Mouse (Mus musculus): ENCODE measurements around the gene Ttc6.
A peak's percentile ranks its signal among the peaks of the same experiment; 100 is the strongest.

Gene Ttc6

DNA sequence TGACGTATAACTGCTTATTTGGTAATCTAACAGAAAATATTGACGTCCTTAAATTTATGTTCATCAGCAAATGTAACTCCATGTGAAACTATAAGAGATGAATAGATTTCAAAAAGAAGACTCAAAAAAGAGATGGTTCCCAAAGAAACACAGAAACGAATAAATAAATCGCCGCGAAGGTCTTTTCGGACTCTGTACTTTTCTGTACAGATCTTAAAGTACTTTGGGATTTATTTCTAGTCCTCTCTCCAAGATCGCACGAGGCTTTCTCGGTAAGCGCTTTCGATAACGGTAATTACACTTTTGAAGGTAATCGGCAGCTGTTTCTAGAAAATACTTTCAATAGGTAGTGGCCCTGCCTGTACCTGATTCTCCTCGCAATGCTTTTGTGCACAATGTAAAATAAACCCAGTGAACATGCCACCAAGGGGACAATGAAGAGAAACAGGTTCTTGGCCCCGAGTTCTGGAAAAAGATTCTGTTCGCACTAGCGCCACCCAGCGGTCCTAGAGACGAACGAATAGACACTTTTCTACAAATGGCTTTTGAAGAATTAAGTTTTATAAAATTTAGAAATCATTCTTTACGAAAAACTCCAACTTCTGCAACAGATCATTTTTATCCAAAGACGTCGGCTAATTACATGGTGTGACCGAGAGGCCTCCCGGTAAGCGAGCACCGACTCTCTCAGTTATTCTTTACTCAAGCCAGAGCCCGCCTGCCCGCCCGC lies 19.1 kb upstream of the Ttc6 start:
- DNase-seq (ENCODE audit: inconsistent age in 2 of 2, low spot score in 1 of 2) = peak; percentile 37 to 86

DNA sequence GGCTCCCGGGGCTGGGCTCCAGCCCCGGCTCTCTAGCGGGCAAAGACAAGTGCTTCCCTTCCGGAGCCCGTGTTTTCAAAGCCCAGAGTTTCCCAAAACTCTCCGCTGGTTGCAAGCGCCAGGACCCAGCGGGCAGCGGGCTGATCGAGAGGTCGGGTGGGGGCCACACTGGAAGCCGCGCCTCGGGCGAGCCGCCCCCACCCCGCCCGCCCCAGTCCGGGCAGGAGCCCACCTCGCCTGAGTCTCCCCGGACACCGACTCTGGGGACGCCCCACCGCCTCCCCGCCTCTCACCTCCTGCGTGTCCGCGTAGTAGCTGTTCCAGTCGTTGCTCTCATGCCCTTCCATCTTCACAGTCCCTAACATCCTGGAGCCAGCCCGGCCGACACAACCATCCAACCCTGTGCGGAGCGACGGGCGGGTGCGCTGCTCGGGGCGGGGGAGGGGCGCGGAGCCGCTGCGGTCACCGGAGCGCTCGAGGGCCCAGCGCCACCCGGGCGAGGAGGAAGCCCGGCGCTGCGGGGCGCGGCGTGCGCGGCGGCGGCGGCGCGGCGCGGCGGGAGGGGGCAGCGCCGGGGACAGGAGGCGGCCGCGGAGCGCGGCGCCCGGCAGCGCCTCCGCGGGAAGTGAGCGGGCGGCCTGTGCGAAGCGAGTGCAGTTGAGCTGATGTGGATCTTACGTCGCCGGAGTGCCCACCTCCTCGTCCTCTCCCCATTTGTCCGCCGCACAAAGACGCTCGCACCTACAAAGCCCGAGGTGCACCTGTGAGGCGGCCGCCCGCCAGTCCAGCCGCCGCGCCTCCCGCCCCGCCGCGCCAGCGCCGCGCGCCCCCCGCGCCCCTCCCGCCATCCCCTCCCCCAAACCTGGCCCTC lies 18.3 kb upstream of the Ttc6 start:
- DNase-seq (ENCODE audit: inconsistent age in 2 of 2, low spot score in 1 of 2) = peak in 1 of 2 experiments; percentile 68

DNA sequence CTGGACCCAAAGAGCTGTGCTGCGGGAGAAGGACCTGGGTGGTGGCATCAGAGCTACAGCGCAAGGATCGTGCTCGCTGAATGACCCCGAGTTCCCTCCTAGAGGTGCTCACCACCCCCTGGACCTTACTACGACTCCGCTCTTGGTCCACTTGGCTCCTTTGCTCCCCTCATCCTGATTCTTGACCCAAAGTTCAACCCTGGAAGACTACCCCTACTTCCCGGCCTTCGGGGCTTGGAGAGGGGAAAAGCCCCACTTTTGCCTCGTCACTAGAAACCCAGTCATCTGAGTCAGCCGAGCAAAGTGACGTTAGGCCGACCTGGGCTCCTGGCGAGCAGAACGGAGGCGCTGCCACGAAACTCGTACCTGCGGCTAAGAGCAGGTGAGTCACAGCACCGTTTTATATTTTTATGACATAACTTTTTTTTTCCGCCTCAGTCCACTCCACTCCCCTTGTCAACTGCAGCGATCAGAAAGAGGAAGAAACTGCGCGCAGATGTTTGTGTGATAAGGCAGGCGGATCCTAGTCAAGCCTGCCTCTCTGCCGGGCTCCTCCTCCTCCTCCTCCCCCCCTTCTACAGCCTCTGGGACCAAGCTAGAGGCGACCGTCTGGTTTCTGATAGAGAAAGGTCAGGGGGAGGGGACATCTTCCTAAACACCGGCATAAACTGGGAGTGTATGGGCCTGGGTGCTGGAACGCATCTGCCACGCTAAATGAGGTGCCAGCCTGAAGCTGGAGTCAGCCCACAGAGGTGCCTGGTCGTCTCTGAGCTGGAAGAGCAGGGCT lies 17.3 kb upstream of the Ttc6 start, which contains the start of gene Foxa1:
Gene Foxa1 (minus strand): TSS at position 502 of the 787 bp plus-strand sequence.
- DNase-seq (ENCODE audit: inconsistent age in 2 of 2, low spot score in 1 of 2) = peak in 1 of 2 experiments; percentile 42

DNA sequence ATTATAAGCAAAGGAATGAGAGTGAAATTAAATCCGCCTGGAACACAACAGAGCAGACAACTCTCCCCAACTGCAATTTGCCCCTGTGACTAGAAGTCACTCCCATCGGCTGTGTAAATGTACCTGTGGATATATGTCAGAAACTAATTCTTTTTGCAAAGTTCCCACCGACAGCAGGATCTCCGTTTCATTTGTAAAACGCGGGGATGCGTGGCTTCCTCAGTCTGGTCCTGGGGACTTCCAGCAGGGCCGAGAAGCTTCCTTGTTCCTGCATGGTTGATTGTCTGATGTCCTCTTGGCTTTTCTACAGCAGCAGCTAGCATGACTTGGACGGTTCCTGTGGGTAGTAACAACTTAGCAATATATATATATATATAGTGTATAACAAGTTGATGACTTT lies 16.0 kb upstream of the Ttc6 start:
- no peak for DNase-seq (ENCODE audit: inconsistent age in 2 of 2, low spot score in 1 of 2)

DNA sequence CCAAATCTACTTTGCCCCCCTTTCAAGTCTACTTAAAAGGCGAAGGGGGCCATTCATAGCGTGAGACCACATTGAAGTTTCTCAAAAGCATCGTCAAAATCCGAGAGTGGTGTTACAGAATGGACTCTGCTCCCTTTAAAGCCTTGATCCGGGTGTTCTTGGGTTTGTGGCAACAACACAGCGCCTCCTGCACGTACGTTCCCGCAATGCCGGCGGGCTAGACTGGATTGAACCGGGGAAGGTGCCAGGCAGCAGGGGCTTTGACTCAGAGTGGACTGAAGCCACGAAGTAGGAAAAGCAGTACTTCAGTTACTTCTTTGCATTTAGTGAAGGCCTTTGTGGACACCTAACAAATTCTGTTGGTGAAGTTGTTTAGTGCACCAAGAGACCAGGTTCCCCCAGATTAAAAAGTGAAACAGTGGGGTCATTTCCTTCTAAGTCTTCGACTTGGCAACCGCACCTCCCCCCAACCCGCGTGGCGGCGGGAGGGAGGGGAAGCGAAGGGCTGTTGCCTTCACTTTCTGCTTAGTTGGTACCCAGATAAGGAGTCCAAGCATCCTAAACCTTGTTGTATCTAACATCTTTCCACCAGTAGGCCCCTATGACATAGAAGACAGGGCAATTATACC lies 15.4 kb upstream of the Ttc6 start:
- no peak for DNase-seq (ENCODE audit: inconsistent age in 2 of 2, low spot score in 1 of 2)

DNA sequence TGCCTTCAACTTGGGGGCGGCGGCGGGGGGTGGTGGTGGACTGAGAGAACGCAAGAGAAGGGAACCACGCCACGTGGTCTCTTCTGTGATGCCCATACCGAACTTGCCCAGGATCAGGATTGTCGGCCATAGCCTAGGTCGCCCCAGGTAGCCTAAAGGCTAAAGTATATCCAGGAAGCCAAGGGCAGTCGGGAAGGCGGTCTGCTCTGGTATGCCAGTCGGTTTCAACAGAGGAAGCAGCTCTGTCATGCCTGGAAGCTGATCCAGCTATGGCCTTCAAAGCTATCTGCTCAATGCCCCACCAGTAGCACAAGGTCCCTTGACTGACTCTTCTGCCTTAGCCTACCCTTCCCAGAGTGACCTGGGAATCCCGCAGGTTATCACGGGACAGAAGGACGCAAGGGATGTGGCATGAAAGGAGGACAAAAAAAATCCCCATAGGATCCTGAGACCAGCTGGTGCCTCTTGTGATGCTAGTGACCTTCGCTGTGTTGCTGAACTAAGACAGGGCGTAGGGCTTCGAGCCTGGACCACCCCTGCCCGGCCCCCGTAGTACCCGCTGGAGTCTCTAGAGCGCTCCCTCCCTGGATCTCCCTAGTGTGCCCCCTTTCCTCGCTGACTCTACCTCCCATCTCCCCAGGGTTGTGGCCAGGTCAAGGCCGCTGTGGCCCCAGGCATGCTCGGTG lies 14.8 kb upstream of the Ttc6 start:
- DNase-seq (ENCODE audit: inconsistent age in 2 of 2, low spot score in 1 of 2) = no peak

DNA sequence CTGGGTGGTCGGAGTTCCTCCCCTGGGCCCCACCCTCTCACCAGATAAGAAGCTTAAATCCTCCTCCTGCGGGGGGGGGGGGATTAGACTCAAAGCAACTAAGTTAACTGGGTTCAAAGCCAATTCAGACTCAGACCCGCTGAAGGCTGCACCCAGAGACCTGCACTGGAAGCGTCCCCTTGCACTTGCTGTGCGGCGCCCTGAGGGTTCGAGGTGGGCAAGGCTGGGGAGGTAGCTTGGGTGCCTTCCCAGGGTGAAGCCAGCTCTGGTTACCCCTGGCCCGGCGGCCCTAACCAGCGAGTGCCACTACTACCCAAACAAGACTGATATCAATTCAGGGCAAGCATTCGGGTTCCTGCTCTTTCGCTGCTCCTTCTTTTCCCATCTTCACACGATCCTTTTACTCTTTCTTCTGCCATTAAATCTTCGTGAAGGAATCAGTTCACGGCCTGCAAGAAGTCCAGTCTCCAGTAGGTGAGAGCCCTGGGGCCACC lies 14.2 kb upstream of the Ttc6 start:
- no peak for DNase-seq (ENCODE audit: inconsistent age in 2 of 2, low spot score in 1 of 2)

DNA sequence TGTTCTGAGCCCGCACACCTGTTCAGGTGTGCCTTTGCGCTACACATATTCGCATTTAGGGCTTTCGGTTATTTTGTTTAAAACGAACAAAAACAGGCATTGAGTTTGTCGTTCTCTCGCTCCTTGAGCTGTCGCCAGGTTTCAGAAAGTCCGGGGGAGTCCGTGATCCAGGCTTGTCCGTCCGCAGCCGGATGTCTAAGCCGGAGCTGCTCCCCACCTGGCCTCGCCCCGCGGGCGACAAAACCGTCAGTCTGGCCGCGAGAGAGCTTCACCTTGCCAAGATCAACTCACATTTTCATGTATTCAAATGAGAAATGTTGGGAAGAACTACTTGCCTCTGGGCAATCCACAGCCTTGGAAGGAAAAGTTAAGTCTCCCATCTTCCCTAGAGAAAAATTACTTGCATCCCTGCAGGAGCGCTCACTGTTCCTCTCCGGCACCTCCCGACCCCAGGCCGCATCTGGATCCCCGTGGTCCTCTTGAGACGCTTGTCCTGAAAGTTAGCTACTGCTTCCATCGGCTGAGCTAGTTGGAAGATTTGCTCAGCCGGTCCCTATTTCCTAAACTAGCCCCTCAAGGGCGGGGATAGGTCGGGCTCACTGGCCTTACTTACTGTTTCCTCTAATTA lies 13.6 kb upstream of the Ttc6 start:
- no peak for DNase-seq (ENCODE audit: inconsistent age in 2 of 2, low spot score in 1 of 2)

DNA sequence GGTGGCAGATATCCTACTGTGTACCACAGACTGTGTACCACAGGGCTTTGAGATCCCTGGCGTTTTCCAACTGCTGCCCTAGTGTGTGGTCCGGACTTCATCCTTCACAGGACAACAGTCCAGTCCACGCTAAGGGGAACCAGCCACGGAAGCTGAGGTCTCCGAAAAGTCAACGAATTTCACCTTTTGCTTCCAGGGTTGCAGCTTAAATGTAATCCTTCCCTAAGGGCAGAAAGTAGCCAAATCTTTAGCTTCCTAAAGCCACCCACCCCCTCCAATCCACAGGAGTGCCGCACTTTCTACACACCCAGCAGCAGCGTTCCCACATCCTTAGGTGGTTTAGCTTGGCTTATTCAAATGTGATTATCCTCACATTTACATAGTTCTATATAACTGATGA lies 13.0 kb upstream of the Ttc6 start:
- DNase-seq (ENCODE audit: inconsistent age in 2 of 2, low spot score in 1 of 2) = no peak

DNA sequence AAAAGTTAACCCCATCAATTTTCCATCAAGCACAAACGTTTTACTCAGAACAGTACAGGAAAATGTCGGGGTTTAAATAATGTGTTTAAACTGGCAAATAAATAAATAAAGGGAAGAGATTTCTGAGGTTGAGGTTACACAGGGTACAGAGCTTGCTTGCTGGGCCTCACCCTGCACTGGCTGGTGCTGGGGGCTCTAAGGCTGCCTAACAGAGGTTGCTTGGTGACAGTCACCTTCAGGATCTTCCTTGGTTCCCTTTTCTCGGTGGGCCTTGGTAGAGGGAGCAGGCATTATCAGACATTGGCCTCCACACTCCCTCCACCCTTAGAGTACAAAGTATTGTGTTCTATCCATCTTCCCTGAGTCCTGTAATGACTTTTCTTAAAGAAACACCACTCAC lies 11.6 kb upstream of the Ttc6 start:
- DNase-seq (ENCODE audit: inconsistent age in 2 of 2, low spot score in 1 of 2) = no peak

DNA sequence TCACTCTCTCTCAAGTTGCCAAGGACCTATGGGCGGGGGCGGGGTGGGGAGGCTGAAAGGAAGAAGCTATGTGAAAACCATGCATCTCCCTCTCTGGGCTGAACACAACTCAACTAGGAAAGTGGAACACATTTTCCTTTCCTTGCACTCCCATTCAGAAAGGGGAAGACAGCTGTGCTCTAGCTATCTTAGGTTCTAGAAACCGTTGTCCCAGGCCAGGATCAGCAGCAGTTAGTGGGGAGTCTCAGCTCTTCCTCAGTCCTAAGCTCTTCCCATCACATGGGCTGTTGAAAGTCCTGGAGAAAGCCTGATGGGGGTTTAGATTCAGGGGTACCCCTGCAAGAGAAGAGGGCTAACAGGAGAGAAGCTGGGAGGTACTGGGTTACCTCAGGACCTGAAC lies 9.8 kb upstream of the Ttc6 start:
- DNase-seq (ENCODE audit: inconsistent age in 2 of 2, low spot score in 1 of 2) = no peak

DNA sequence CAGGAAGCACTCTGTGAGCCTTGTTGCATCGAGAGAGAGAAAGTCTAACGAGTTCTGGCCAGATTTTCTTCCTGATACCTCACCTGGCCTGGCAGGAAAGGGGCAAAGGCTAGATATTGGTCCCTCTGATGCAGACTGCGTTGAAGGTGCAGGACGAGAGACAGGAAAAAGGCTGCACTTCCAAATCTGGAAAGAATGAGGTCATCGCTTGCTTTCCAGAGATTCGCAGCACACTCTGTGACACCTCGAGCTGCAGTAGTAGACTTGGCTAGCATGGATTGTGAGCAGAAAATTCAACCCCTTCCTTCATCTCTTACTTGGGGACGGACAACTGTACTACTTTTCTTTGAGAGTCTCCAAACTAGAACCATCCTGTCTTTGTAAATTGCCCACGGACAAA lies 7.9 kb downstream of the Ttc6 start:
- DNase-seq (ENCODE audit: inconsistent age in 2 of 2, low spot score in 1 of 2) = no peak

DNA sequence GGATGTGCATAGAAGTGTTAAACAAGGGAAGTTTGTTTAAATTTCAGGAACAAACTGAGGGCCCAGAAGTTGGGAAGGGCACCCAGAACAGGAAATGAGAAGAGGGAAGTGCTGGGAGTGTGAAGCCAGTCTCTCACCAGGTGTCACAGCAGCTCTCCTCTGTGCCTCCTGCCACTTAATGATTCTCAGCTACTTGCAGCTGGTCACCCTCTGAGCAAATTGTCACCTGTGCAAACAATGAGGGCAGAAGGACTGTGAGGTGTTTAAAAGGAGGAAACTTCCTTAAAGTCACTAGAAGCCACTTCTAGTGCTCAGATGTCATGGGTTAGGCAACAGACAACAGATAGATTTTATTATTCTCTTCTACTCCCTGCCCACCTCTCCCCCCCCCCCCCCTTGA lies 8.5 kb downstream of the Ttc6 start:
- DNase-seq (ENCODE audit: inconsistent age in 2 of 2, low spot score in 1 of 2) = no peak

DNA sequence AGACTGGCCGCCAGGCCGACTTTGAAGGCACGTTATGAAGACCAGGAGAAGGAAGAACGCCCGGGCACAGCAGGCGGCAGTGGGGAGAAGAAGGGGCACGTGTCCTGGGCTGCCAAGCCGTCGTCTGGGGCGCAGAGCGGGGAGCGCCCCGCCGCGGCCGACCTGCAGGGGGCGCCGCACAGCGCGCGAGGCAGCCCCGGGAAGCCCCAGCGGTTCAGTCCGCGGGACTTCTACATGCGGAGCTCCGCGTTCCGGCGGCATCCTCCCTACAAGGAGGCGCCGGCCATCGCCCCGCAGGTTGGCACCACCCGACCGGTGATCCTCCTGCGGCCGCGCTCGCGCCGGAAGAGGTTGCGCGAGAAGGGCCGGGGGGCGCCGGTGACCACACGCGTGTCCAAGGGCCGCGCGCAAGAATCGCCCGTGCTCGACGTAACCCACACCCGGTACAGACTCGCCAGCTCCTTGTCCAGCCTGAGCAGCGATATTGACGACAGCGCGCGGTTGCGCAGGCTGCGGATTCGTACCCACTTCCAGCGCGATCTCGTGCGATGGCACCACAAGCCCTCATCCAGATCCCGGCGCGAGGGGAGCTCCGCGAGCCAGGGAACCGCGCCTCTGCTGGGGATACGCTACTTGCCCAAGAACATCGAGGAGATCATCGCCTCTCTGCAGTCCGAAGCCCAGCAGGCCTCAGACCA lies 12.2 kb downstream of the Ttc6 start:
- DNase-seq (ENCODE audit: inconsistent age in 2 of 2, low spot score in 1 of 2) = peak in 1 of 2 experiments; percentile 20

DNA sequence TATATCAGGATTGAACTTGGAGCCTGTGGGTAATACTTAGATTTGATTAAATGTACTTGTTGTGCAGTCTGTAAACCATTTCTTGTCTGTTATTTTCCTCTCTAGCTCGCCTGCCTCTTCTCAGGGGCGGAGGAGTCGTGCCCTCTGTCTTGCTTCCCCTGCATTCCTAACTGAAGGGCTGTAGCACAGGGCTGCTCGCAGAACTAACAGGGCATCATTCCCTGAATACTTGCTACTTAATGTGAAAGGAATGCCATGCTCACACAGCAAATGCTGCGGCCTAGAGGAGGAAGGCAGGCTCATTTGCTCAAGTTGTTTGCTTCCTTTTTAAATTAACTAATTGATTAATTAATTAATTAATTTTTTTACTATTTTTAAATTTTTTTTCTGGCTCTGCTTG lies 43.7 kb downstream of the Ttc6 start:
- no peak for DNase-seq (ENCODE audit: inconsistent age in 2 of 2, low spot score in 1 of 2)

DNA sequence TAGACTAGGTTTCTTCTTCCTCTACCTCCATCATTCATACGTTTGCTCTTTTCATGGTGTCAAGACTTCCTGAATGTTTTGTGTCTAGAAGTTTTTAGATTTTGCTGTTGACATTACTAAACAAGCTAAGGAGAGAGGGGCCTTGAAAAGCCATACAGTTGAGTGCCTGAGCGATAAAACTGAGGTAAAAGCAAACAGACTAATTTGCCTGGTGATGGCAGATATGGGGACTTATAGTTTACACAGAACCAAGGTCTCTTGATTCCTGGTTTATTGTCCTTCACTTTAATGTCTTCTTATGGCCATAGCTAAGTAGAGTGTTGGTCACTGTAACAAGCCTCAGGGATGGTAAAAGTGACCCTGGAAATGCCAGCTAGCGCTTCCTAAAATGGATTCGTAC lies 51.2 kb downstream of the Ttc6 start:
- no peak for DNase-seq (ENCODE audit: inconsistent age in 2 of 2, low spot score in 1 of 2)

DNA sequence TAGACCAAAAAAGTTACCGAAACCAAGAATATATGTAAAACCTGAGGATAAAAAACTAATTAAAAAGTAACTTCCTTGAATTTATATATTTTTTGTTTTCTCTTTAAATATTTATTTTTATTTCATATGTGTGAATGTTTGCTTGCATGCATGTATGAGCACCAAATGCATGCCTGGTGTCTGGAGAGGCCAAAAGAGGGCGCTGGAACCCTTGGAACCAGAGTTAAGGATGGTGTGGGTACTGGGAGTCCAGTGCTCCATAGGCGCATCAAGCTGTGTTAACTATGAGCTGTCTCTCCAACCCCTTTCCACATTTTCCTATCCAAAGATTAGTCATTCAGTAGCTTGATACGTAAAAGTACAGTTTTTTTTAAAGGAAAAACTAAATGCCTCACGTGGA lies 58.1 kb downstream of the Ttc6 start:
- no peak for DNase-seq (ENCODE audit: inconsistent age in 2 of 2, low spot score in 1 of 2)

DNA sequence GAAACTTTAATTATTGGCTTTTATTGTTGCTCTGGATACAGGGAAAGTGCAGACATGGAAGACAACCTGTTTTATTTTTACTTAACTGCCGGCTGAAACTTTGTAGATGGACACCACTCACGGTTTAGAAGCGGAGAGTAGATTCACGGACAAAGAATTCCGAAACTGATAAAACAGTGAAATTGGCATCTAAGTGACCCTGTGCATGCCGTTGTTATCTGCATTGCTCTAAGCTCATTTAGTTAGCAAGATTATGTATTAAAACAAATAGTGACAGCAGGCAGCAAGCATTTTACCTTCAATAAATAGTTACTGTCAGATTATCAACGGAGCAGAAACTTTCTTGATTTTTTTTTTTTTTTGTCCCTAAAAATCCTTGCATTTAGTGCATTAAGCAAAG lies 59.4 kb downstream of the Ttc6 start:
- no peak for DNase-seq (ENCODE audit: inconsistent age in 2 of 2, low spot score in 1 of 2)

DNA sequence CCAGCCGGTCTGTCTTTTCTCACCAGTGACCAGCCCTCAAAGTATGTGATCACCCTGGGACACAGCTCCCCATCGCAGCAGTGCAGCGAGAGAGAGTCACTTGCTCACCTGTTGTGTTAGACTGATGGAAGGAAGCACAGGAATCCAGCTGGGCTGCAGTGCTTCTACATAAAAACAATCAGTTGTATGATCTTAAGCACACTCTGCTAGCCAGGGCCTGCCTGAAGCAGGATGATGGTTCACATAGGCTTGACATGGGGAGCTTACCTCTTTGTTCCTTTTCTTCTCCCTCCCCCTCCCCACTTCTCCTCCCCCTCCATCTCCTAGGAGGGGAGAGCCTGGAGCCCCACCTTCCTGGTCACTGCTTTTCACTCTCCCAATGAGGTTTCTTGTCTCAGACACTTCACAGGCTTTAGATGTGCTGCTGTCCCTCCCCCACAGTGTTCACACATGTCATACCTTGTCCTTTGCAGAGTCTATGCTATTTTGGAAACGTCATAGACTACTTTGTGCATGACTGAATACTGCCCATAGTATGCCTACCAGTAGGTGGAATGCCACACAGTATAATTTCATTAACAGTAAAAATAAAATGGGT lies 60.2 kb downstream of the Ttc6 start:
- DNase-seq (ENCODE audit: inconsistent age in 2 of 2, low spot score in 1 of 2) = no peak
